Mouse (Mus musculus): Measurements from ENCODE around the gene Ddc. TPM values are rescaled to one million over a fixed set of nuclear protein-coding genes. Genes with fewer than 3 reads are reported as not detected.

The Ddc gene
- polyA plus RNA-seq, 1 experiment from 2014 or later, result 10.2 TPM

DNA sequence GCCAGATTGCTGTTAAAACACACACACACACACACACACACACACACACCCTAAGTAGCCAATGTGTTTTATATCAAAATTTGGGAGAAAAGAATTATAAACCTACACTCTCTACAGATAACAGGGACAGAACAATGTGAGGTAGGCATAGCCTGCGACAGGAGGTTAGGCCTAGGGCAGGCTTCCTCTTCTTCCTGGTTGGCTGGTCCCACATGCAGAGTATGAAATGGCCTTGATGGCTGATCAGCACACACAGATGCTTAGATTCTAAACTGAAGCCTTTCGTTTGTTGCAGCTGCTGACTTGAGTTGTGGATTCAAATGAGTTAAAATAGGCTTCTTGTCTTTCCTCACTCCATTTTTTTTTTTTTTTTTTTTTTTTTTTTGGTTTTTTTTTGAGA, 120.1 kb downstream of the Ddc start:
- ATAC-seq (ENCODE audit: insufficient number of reproducible peaks, low FRiP score, low TSS enrichment, low read depth), result no peak
- Histone ChIP-seq H3K9ac (ENCODE audit: low read length) (no peak overlapping the region), H3K27me3 (ENCODE audit: control insufficient read depth, insufficient read depth, low read length) (no peaks in the 10 kb centered on the region), H3K36me3 (ENCODE audit: control insufficient read depth, insufficient read depth, low read length) (no peaks in the 10 kb centered on the region), H3K27ac (replicated peaks; ENCODE audit: low read depth, low read length) (no peak overlapping the region), H3K9me3 (ENCODE audit: control insufficient read depth, low read length) (no peaks in the 10 kb centered on the region), H3K4me2 (ENCODE audit: low read depth, severe bottlenecking) (no peak overlapping the region), H3K4me3 (ENCODE audit: low read depth, low read length) (no peak overlapping the region), H3K4me1 (ENCODE audit: control insufficient read depth, insufficient read depth, low read length) (no peaks in the 10 kb centered on the region)
- no peak for DNase-seq (ENCODE audit: low spot score)
- WGBS, result 90% methylated on average over 2 of the region's 2 CpGs

DNA sequence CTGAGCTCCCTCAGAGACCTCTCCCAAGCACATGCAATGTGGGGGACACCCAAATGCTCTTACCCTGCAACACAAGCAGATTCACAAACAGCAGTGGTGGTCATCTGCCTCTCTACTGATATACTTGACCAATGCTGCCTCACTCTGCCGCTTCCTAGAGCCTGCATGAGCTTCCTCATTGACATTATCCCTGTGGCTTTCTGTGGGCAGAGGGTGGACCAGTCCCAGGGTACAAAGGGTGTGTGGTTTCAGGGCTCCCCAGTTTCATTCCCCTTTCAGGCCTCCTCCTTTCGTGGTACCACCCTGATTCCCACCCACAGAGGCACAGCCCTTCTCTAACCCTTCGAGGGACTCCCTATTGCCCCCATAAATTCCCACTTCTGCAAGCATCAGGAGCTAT, 120.7 kb downstream of the Ddc start:
- no peak overlapping the region for H3K27ac ChIP-seq (replicated peaks; ENCODE audit: low read depth, low read length)
- no peaks in the 10 kb centered on the region for H3K27me3 ChIP-seq (ENCODE audit: control insufficient read depth, insufficient read depth, low read length)
- no peak overlapping the region for H3K9ac ChIP-seq (ENCODE audit: low read length)
- ATAC-seq (ENCODE audit: insufficient number of reproducible peaks, low FRiP score, low TSS enrichment, low read depth), result no peak
- H3K4me2 ChIP-seq (ENCODE audit: low read depth, severe bottlenecking), result no peak overlapping the region
- H3K9me3 ChIP-seq (ENCODE audit: control insufficient read depth, low read length), result no peaks in the 10 kb centered on the region
- DNase-seq (ENCODE audit: low spot score), result no peak
- 75% methylated on average over 3 of the region's 3 CpGs for WGBS
- H3K4me3 ChIP-seq (ENCODE audit: low read depth, low read length), result no peak overlapping the region
- no peaks in the 10 kb centered on the region for H3K36me3 ChIP-seq (ENCODE audit: control insufficient read depth, insufficient read depth, low read length)
- H3K4me1 ChIP-seq (ENCODE audit: control insufficient read depth, insufficient read depth, low read length), result no peaks in the 10 kb centered on the region

DNA sequence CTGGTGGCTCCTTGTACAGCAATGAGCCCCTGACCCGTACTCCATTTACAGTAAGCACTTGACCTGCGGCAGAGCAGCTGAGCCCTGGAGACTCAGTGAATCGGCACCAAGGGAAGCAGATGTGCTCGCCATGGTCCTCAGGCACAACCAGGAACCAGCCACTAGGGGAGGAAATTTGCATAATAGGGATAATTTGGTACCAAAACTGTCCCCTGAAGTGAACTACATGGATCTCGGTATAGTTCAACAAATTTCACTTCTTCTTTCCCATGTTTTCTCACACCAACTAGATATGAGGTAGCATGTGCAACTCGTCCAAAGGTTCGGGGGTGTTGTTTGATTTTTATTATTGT, 121.1 kb downstream of the Ddc start:
- ATAC-seq (ENCODE audit: insufficient number of reproducible peaks, low FRiP score, low TSS enrichment, low read depth) (no peak), DNase-seq (ENCODE audit: low spot score) (no peak)
- WGBS, result 87% methylated on average over 7 of the region's 7 CpGs
- Histone ChIP-seq H3K9ac (ENCODE audit: low read length) (no peak overlapping the region), H3K4me2 (ENCODE audit: low read depth, severe bottlenecking) (no peak overlapping the region), H3K27me3 (ENCODE audit: control insufficient read depth, insufficient read depth, low read length) (no peaks in the 10 kb centered on the region), H3K9me3 (ENCODE audit: control insufficient read depth, low read length) (no peaks in the 10 kb centered on the region), H3K4me1 (ENCODE audit: control insufficient read depth, insufficient read depth, low read length) (no peaks in the 10 kb centered on the region), H3K36me3 (ENCODE audit: control insufficient read depth, insufficient read depth, low read length) (no peaks in the 10 kb centered on the region), H3K27ac (replicated peaks; ENCODE audit: low read depth, low read length) (no peak overlapping the region), H3K4me3 (ENCODE audit: low read depth, low read length) (no peak overlapping the region)

DNA sequence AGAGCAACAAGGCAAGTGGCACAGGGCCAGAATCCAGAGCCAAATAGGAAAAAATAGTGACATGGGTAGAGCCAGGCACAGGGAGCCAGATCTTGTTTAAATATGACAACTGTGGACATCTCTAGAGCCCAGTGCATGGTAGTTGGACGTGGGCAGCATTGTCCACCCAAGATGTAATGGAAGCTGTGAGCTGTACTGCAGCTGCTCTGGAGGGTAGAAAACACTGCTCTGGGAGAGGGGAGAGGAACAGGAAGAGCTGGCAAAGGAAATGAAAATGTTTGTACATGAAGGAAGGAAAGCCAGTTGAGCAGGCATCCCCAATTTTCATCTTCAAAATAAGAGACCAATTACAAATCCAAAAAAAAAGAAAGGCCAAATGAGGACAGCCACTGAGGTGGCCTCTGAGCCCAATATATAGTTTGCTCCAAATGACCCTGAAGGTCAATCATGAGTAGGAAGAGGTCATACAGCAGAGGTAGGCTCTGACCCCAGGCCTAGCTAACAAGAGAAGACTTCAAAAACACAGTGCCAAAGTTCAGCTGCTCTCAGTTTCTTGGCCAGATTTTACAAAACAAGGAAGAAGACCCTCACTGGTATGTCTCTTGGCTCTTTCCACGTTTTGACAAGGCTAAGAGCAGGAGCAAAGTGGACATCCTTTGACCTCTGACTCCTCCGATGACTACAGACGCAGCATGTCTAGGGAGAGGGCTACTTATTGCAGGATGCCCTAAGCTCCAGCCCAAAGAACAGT, 121.7 kb downstream of the Ddc start:
- no peak for DNase-seq (ENCODE audit: low spot score)
- H3K9me3 ChIP-seq (ENCODE audit: control insufficient read depth, low read length), result no peaks in the 10 kb centered on the region
- no peaks in the 10 kb centered on the region for H3K36me3 ChIP-seq (ENCODE audit: control insufficient read depth, insufficient read depth, low read length)
- ATAC-seq (ENCODE audit: insufficient number of reproducible peaks, low FRiP score, low TSS enrichment, low read depth), result no peak
- no peak overlapping the region for H3K4me3 ChIP-seq (ENCODE audit: low read depth, low read length)
- H3K27me3 ChIP-seq (ENCODE audit: control insufficient read depth, insufficient read depth, low read length), result no peaks in the 10 kb centered on the region
- no peak overlapping the region for H3K27ac ChIP-seq (replicated peaks; ENCODE audit: low read depth, low read length)
- H3K9ac ChIP-seq (ENCODE audit: low read length), result no peak overlapping the region
- no peak overlapping the region for H3K4me2 ChIP-seq (ENCODE audit: low read depth, severe bottlenecking)
- 76% methylated on average over 4 of the region's 4 CpGs for WGBS
- no peaks in the 10 kb centered on the region for H3K4me1 ChIP-seq (ENCODE audit: control insufficient read depth, insufficient read depth, low read length)

DNA sequence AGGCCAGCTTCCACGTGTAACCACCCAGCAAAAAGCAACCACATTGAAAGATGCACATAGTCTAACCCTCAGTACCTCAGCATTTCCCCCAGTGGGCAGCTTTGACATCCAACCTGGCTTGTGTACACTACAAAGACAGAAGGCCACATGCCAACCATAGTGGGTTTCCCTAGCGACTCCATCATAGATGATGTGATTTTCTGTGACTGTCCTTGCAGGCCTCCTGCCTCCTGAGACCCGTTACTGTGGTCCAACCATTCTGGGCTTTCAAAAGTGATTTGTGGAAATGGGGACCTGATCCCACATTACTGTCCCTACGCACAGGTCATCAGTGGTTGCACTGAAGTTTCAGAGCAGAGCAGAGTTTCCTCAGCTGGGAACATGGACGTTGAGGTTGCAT, 123.1 kb downstream of the Ddc start:
- no peaks in the 10 kb centered on the region for H3K4me1 ChIP-seq (ENCODE audit: control insufficient read depth, insufficient read depth, low read length)

DNA sequence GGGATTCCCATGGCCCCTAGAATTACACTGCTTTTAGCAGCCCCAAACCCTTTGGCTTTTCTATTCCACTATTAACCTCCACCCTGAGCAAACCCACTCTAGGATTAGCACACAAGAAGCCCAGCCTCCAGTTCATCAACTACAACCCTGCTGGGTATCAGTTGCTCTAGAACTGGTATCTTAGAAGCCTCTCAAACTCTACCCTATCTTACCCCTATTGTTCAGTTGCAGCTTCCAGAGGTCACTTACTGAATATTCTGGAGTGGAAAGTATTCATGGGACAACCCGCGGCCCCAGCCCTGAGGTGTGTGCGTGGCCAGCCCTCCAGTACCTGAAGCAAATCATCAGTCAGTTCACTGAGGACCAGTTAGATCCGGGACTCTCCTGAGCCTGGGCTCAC, 123.6 kb downstream of the Ddc start:
- Histone ChIP-seq H3K36me3 (ENCODE audit: control insufficient read depth, insufficient read depth, low read length) (no peaks in the 10 kb centered on the region), H3K4me3 (ENCODE audit: low read depth, low read length) (no peak overlapping the region), H3K9ac (ENCODE audit: low read length) (no peak overlapping the region), H3K4me1 (ENCODE audit: control insufficient read depth, insufficient read depth, low read length) (no peaks in the 10 kb centered on the region), H3K4me2 (ENCODE audit: low read depth, severe bottlenecking) (no peak overlapping the region), H3K27ac (replicated peaks; ENCODE audit: low read depth, low read length) (no peak overlapping the region), H3K9me3 (ENCODE audit: control insufficient read depth, low read length) (no peaks in the 10 kb centered on the region), H3K27me3 (ENCODE audit: control insufficient read depth, insufficient read depth, low read length) (no peaks in the 10 kb centered on the region)
- WGBS, result 93% methylated on average over 4 of the region's 4 CpGs
- DNase-seq (ENCODE audit: low spot score), result no peak
- ATAC-seq (ENCODE audit: insufficient number of reproducible peaks, low FRiP score, low TSS enrichment, low read depth), result no peak

More for the DNA sequence above, 123.1 kb downstream of the Ddc start:
- H3K9me3 ChIP-seq (ENCODE audit: control insufficient read depth, low read length), result no peaks in the 10 kb centered on the region
- no peak overlapping the region for H3K4me2 ChIP-seq (ENCODE audit: low read depth, severe bottlenecking)
- no peak overlapping the region for H3K4me3 ChIP-seq (ENCODE audit: low read depth, low read length)
- ATAC-seq (ENCODE audit: insufficient number of reproducible peaks, low FRiP score, low TSS enrichment, low read depth) (no peak), DNase-seq (ENCODE audit: low spot score) (no peak)
- WGBS, result 94% methylated on average over 5 of the region's 5 CpGs
- H3K36me3 ChIP-seq (ENCODE audit: control insufficient read depth, insufficient read depth, low read length), result no peaks in the 10 kb centered on the region
- no peaks in the 10 kb centered on the region for H3K27me3 ChIP-seq (ENCODE audit: control insufficient read depth, insufficient read depth, low read length)
- H3K9ac ChIP-seq (ENCODE audit: low read length), result no peak overlapping the region
- H3K27ac ChIP-seq (replicated peaks; ENCODE audit: low read depth, low read length), result no peak overlapping the region

DNA sequence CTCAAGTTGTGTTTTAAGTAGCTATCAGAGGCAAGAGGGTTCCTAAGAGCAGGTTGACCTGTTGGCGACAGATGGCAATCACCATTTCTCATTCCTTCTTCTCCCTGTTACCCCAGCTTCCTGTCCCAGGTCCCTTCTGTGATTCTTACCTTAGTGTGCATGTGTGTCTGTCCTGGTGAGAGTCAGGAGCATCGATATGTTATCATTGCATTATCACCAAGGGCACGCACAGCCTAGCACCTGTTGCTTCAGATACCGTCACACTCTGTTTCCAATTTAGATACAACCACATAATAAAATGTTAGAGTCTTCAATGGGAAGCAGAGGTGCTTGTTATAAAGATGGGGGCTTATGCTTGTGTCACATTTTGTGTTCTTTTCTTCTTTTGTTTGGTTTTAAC, 125.7 kb downstream of the Ddc start:
- Histone ChIP-seq H3K4me2 (ENCODE audit: low read depth, severe bottlenecking) (no peak overlapping the region), H3K27ac (replicated peaks; ENCODE audit: low read depth, low read length) (no peak overlapping the region), H3K4me1 (ENCODE audit: control insufficient read depth, insufficient read depth, low read length) (no peaks in the 10 kb centered on the region), H3K27me3 (ENCODE audit: control insufficient read depth, insufficient read depth, low read length) (no peaks in the 10 kb centered on the region), H3K4me3 (ENCODE audit: low read depth, low read length) (no peak overlapping the region), H3K36me3 (ENCODE audit: control insufficient read depth, insufficient read depth, low read length) (no peaks in the 10 kb centered on the region), H3K9me3 (ENCODE audit: control insufficient read depth, low read length) (no peaks in the 10 kb centered on the region), H3K9ac (ENCODE audit: low read length) (no peak overlapping the region)
- WGBS, result 93% methylated on average over 4 of the region's 4 CpGs
- no peak for ATAC-seq (ENCODE audit: insufficient number of reproducible peaks, low FRiP score, low TSS enrichment, low read depth)
- DNase-seq (ENCODE audit: low spot score), result no peak

DNA sequence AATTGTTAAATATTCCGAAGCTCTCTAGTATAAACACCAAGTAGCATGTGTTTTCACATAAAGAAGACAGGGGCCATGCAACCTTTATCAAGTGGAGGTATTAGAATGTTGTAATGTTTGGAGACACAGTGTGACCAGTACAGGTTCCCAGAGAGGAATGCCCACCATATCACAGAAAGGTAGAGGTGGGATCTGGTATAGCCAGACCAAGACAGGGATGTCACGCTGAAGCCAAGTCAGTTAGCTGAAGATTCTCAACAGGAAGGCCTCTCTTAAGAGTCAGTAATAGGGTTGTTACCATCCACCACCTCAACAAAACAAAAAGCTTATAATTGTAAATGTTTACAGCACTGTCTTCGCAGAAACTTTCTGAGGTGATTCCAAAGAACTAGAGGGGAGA, 127.3 kb downstream of the Ddc start:
- Histone ChIP-seq H3K4me1 (ENCODE audit: control insufficient read depth, insufficient read depth, low read length) (no peaks in the 10 kb centered on the region), H3K4me2 (ENCODE audit: low read depth, severe bottlenecking) (no peak overlapping the region), H3K27me3 (ENCODE audit: control insufficient read depth, insufficient read depth, low read length) (no peaks in the 10 kb centered on the region), H3K9ac (ENCODE audit: low read length) (no peak overlapping the region), H3K36me3 (ENCODE audit: control insufficient read depth, insufficient read depth, low read length) (no peaks in the 10 kb centered on the region), H3K9me3 (ENCODE audit: control insufficient read depth, low read length) (no peaks in the 10 kb centered on the region), H3K27ac (replicated peaks; ENCODE audit: low read depth, low read length) (no peak overlapping the region), H3K4me3 (ENCODE audit: low read depth, low read length) (no peak overlapping the region)
- ATAC-seq (ENCODE audit: insufficient number of reproducible peaks, low FRiP score, low TSS enrichment, low read depth) (no peak), DNase-seq (ENCODE audit: low spot score) (no peak)
- 78% methylated on average over 3 of the region's 3 CpGs for WGBS

DNA sequence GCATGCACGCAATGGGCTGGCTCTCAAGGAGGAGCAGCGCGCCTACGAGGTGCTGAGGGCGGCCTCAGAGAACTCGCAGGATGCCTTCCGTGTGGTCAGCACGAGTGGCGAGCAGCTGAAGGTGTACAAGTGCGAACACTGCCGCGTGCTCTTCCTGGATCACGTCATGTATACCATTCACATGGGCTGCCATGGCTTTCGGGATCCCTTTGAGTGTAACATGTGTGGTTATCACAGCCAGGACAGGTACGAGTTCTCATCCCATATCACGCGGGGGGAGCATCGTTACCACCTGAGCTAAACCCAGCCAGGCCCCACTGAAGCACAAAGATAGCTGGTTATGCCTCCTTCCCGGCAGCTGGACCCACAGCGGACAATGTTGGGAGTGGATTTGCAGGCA, 128.7 kb downstream of the Ddc start:
- no peaks in the 10 kb centered on the region for H3K4me1 ChIP-seq (ENCODE audit: control insufficient read depth, insufficient read depth, low read length)
- H3K27me3 ChIP-seq (ENCODE audit: control insufficient read depth, insufficient read depth, low read length), result no peaks in the 10 kb centered on the region
- ATAC-seq (ENCODE audit: insufficient number of reproducible peaks, low FRiP score, low TSS enrichment, low read depth) (no peak), DNase-seq (ENCODE audit: low spot score) (no peak)
- WGBS, result 95% methylated on average over 20 of the region's 20 CpGs
- H3K4me2 ChIP-seq (ENCODE audit: low read depth, severe bottlenecking), result no peak overlapping the region
- H3K4me3 ChIP-seq (ENCODE audit: low read depth, low read length), result no peak overlapping the region
- no peaks in the 10 kb centered on the region for H3K36me3 ChIP-seq (ENCODE audit: control insufficient read depth, insufficient read depth, low read length)
- no peaks in the 10 kb centered on the region for H3K9me3 ChIP-seq (ENCODE audit: control insufficient read depth, low read length)
- no peak overlapping the region for H3K27ac ChIP-seq (replicated peaks; ENCODE audit: low read depth, low read length)
- no peak overlapping the region for H3K9ac ChIP-seq (ENCODE audit: low read length)
